Mouse (Mus musculus) E14TG2a.4 (cell line): ENCODE measurements around the gene Ift81.

Experiments used
- CTCF ChIP-seq: conservative IDR thresholded peaks from 2 replicates; pipeline ENCODE4 v1.5.1; 2014; ENCODE audit warnings: low read length
- NANOG ChIP-seq: IDR thresholded peaks from 2 replicates; pipeline ENCODE4 v1.6.1; 2014; ENCODE audit warnings: borderline replicate concordance, low read length, mixed read lengths
- POU5F1 ChIP-seq: IDR thresholded peaks from 2 replicates; pipeline ENCODE4 v1.6.1; 2014; ENCODE audit warnings: low read length, borderline replicate concordance

GRCm38 (mm10) chr5:122625565-122626252, 11.4 kb upstream of the Ift81 start:
- no peak for TF ChIP-seq CTCF
- TF ChIP-seq POU5F1: no peak
- TF ChIP-seq NANOG: no peak
